Mouse (Mus musculus) liver, adult 2 months (tissue): ENCODE measurements at regions not wholly inside any gene's neighbourhood (a gene's known extent, or its start where the extent isn't known, plus 50 kb on each side); places are given as distances from the start of the nearest gene placed in this dataset.

Experiments
- CTCF ChIP-seq: fragments of 200-500 bp; IDR thresholded peaks from 2 replicates; pipeline ENCODE4 v1.5.1; 2011; ENCODE audit warnings: low read depth, low read length, control low read depth
- POLR2A ChIP-seq: fragments of 200-500 bp; IDR thresholded peaks from 2 replicates; pipeline ENCODE4 v1.6.1; 2011; ENCODE audit warnings: low read length, control low read depth; ENCODE audit not compliant: insufficient read depth; ENCODE audit errors: extremely low read depth

DNA sequence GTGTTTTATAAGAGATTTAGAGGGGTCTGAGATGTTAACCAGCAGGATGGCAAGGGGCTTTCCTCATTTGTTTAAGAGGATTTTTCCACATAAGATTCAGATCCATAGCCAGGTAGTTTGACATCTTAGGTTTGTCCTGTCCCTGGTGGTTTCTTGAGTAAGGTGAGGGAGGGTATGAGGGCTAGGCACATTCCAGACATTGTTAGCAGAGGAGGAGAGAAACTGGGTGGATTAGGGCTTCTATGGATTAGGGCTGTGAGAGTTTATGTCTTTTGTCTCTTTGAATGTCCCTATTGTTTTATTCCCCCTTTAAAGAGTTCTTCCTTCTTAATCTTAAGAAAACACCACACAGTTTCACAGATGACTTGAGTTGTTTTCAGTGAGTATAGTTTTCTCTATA lies 138.6 kb upstream of the Tnfaip3 start:
- TF ChIP-seq POLR2A: no peak
- TF ChIP-seq CTCF: no peak
